Mouse (Mus musculus): ENCODE measurements around the gene Ddo.

The Ddo gene

DNA sequence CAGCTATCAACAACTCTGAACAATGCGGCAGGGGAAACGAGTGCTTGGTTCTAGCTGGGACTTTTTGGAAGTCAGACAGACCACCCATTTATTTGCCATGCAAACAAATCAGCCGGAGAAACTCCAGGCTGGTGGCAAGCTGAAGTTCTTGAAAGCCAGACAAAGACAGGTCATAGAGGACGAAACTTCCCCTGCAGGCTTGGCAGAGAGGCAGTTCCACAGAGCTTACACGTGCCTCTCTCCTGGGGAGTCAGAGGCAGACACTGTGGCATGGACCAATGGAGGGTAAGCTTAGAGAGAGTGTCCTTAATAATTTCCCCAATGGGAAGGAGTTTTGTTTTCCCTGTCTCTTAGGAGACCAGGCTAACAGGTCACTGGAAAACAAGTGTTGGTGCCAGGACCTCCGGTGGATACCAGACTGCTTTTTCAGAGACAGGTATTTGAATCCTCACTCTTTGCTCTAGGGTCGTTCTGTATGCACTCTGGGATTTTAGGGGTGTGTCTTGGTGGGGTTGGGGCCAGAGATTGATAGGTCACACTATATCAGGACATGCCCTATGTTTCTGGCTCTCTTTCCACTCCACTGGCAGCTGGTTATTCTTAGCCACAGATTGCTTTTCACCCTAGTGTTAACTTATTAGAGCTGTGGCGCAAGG, at the start of gene Ddo:
TSS of gene Ddo (plus strand) at position 356 of the 656 bp plus-strand sequence.
- DNase-seq (ENCODE audit: low spot score): peak; percentile 26

DNA sequence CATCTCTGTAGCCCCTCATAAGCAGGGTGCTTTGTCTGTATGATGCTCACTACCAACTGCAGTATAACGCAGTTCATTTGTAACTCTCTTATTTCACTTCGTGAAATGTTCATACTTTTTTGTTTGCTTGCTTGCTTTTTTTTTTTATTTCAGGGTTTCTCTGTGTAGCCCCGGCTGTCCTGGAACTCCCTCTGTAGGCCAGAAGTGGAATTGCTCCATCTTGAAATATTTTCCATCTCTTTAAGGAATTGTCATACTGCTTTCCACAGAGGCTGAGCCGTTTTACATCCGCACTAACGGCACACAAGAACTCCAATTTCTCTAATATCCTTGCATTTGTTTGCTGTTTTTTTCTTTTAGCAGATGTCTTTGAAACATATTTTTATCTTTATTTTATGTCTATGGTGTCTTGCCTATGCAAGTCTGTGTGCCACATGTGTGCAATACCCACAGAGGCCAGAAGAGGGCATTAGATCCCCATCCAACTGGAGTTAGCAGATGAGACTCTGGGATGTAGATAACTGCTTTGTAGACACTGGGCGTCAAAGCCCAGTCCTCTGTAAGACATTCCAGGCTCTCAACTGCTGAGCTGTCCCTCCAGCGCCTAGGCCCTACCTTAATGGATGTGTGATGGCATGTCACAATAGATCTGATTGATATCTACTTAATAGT, 46.1 kb upstream of the Ddo start:
- DNase-seq (ENCODE audit: low spot score): no peak

DNA sequence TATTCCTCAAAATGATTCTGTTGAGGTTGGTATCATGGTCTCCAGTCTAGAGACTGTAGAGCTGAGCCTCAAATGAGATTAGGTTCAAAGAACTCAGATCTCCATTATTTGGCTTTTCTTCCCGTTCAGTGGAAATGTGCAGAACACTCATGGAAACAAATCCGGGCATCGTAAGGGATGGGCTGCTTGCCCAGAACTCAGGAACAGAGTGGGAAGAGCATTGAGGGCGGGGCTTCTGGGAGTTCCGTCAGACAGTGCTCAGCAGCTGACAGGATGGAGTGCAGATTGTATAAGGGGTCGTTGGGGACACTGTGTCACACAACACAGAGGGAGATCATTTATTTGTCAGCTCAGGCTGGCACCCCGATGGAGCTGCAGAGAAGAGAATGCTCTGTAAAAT, 37.6 kb upstream of the Ddo start:
- DNase-seq (ENCODE audit: low spot score): no peak

- DNase-seq (ENCODE audit: low spot score): no peak
Observed at GRCm38 (mm10) chr10:40597177-40597576, 32.6 kb upstream of the Ddo start.

GRCm38 (mm10) chr10:40604706-40605394, 25.0 kb upstream of the Ddo start:
- no peak for DNase-seq (ENCODE audit: low spot score)

DNA sequence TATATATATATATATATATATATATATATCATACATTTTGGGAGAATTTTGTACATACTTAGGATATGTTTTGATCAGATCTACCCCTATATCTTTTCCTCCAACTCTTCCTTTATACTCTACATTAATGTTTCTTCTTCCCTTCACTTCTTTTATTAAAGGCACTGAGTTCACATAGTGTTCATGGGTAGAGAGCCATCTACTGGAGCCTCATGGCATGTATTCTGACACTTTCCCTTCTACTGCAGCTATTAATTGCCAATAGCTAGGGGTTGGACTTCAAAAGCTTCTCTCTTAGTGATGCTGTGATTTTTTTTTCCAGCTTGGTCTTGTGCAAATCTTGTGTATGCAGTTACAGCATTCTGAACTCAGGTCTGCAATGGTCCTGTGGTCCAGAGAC, 11.8 kb upstream of the Ddo start:
- DNase-seq (ENCODE audit: low spot score): no peak

DNA sequence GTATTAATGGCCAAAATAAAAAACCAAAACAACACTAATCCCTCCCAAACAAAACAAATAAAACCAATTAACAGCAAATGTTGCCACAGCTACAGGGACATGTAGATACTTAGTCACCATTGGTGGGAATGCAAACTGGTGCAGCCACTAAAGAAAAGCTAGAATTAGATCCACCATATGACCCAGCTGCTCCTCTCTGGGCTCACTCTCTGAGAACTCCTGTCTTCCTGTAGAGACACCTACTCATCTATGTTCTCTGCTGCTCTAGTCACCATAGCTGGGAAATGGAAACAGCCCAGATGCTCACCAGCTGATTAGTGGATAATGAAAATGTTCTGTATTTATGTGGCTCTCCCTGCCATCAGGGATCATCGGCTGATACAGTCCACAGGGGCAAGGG, 10.1 kb upstream of the Ddo start:
- DNase-seq (ENCODE audit: low spot score): no peak

- peak; percentile 56 for DNase-seq (ENCODE audit: low spot score)
Observed at GRCm38 (mm10) chr10:40629140-40629539, 671 bp upstream of the Ddo start.

GRCm38 (mm10) chr10:40630457-40630856, 646 bp downstream of the Ddo start:
- no peak for DNase-seq (ENCODE audit: low spot score)

DNA sequence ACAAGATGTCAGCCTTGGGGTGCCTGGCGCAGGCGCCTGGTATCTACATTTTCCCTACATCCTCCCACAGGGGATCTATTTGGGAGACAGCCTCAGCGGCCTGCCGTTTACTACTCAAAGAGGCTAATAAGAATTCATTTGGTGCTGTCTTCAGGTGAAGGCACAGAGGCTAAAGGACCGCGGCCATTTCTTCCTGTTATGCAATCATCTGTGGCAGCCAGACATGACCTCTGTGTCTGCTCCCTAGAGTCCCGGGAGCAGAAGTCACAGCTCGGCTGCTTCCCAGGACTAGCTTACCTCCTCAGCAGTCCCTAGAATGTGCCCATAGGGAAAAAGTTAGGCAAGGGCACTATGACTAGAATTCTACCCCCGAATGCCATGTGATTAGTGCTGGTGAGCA, 1.1 kb downstream of the Ddo start:
- no peak for DNase-seq (ENCODE audit: low spot score)

DNA sequence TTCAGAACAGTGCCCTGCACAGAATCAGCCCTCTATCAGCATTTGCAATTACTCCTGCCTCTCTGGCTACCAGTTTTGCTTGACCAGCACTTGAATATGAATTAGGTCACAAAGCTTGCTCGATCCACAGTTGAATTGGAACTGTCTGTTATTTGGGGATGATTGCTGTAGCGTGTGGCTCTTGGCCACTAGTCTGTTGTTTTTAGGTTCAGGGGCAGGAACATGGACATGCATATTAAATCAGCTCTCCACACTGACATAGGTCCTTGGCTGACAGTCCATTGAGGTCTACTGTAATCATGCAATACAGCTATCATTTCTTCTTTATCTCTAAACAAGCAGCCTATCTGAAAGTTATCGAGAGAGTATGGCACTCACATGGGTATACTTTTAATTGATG, 2.3 kb downstream of the Ddo start:
- DNase-seq (ENCODE audit: low spot score): no peak

DNA sequence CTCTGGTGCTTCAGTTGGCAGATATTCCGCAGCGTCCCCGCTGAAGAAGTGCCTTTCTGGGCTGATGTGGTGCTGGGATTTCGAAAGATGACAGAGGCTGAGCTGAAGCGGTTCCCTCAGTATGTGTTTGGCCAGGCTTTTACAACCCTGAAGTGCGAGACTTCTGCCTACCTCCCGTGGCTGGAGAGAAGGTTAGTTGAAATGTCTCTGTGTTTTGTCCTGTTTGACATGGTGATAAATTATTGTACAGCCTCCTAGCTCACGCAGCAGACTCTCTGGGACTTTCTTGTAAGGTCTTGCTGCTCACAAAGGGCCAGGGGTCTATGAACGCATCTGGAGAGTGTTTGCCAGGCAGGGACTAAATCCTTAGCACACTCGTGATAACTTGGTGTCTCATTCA, 7.5 kb downstream of the Ddo start:
- no peak for DNase-seq (ENCODE audit: low spot score)

- peak; percentile 37 for DNase-seq (ENCODE audit: low spot score)
Observed at GRCm38 (mm10) chr10:40638276-40638675, 8.5 kb downstream of the Ddo start.

GRCm38 (mm10) chr10:40638823-40639819, 9.3 kb downstream of the Ddo start:
- no peak for DNase-seq (ENCODE audit: low spot score)

DNA sequence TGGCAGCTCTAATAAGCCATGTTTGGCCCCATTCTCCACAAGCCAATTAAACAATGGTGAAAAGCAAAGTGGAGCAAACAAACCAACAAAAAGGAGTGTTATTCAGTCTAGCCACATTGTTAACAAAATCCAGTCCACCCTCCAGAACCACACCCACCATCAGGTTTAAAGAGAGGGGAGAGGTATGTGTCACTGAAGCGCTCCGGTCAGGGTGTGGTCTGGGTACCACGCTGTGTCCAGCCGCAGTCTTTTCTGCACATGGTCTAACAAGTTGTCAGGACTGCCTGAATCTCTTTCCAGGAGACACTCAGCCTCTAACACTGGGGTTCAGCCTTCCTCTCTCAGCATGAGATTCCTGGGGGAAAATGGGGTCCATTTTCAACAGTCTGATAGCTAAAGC, 10.6 kb downstream of the Ddo start:
- DNase-seq (ENCODE audit: low spot score): no peak

- DNase-seq (ENCODE audit: low spot score): no peak
Observed at GRCm38 (mm10) chr10:40641901-40642300, 12.1 kb downstream of the Ddo start.

DNA sequence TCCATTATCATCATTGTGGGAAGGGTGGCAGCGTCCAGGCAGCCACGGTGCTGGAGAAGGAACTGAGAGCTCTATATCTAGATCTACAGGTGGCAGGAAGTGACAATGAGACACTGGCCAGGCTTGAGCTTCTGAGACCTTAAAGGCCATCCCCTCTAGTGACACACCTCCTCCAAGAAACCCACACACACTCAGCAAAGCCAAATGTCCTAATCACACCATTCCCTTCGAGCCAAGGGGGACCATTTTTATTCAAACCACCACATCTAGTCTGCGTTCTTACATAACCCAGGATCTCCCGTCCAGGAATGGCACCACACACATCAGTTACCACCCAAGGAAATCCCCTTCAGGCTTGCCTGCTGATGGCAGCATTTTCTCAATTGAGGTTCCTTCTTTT, 13.3 kb downstream of the Ddo start:
- no peak for DNase-seq (ENCODE audit: low spot score)

DNA sequence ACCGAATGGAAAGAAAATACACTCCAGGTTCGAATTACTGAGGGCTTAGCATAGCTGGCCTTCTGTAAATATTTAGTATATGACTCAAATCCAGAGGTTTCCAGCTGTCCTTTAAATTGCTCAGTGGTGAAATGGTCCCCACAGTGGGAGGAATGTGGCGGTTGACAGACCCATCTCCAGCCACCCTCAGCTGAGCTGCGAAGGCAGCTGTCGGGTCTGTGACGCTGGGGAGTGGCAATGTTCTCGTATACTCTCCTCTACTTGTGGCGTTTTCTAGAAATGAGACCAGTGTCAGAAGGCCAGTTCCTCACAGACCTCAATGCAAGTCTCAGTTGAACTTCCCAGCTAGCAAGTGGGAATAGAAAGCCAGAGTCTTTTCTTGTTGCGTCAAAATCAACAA, 14.6 kb downstream of the Ddo start:
- DNase-seq (ENCODE audit: low spot score): no peak

DNA sequence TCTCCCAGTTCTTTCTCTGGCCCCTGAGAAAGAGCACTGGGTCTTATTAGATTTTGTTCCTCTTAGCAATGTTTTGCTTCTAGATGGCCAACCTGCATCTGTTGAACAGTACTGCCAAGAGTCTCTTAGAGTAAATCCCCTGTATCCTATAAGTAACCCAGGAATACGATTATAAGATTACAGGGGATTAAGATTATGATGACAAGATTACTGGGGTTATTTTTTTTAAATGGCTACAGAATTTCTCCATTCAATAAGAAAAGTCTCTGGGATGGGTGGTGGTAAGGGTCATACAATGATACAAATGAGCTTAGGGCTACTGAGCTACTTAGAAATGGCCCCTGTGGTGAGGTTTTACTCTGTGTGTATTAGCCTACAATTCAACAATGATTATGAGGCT, 15.5 kb downstream of the Ddo start:
- DNase-seq (ENCODE audit: low spot score): no peak

GRCm38 (mm10) chr10:40648776-40649175, 19.0 kb downstream of the Ddo start:
- no peak for DNase-seq (ENCODE audit: low spot score)

GRCm38 (mm10) chr10:40649634-40650033, 19.8 kb downstream of the Ddo start:
- DNase-seq (ENCODE audit: low spot score): no peak

DNA sequence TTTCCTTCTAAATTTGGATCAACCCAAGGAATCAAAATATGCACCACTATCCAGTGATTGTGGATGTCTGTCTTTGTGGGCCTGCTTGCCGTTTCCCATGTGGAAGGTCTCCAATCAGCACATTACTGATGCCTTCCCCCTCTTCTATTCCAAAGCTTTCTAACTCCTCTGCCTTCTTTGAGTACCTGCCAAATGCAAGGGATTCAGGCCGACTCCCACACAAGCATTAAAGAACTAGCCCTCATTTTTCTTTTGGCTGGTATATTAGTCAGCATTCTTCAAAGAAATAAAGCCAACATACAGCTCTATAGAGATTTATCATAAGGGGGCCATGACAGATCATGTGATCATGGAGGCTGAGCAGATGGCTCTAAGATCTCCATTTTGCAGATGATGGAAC, 21.9 kb downstream of the Ddo start:
- DNase-seq (ENCODE audit: low spot score): no peak
